In the genomic region with DNA sequence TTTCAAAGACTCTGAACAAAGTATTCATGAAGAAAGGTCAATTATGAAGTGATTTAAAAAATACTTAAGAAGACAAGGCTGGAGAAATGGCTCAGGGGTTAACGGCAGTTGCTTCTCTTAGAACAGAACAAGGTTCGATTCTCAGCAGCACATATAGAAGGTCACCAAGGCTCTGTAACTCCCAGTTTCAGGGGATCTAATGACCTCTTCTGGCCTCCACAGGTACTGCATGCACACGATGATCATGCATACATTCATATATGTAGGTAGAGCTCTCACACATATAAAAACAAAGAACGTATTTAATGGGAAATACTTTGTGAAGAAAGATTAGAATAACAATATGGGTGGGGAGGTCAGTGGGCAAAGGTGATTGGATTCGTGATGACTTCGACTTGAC, we compare ENCODE assay signal across 9 mouse cellular contexts. TPM values are rescaled to one million over a fixed set of nuclear protein-coding genes. Genes with fewer than 3 reads are reported as not detected.
DNase-seq lines count a peak whose midpoint lies in the region; ATAC-seq and TF ChIP-seq lines count a peak whose summit lies in the region.
"Had no signal": no experiment of that assay in that cellular context is flagged by ENCODE, and none has a peak within 500 bp of the region (broad histone marks: within the 10 kb centered on the region; RNA-seq: fewer than 3 reads in every experiment).

No protein-coding gene starts in this region.

- H3K79me2 ChIP-seq in liver, adult 2 months (ENCODE audit: control insufficient read depth, insufficient read depth, low read length) = no peaks in the 10 kb centered on the region

- H3K4me2 ChIP-seq in forebrain, embryonic 11.5 days (ENCODE audit: low read depth, low read length, severe bottlenecking) = no peak overlapping the region
- no peak overlapping the region for H3K4me2 ChIP-seq in forebrain, embryonic 16.5 days (ENCODE audit: low read length)

- no peaks in the 10 kb centered on the region for H3K36me3 ChIP-seq in forebrain, embryonic 11.5 days (ENCODE audit: control insufficient read depth, insufficient read depth, low read length)
- H3K36me3 ChIP-seq in forebrain, embryonic 16.5 days (ENCODE audit: control insufficient read depth, insufficient read depth) = peaks cover 2% of the 10 kb centered on the region; the same call in 1 of the 2 replicates
- H3K36me3 ChIP-seq in thymus, adult 2 months (ENCODE audit: control insufficient read depth, insufficient read depth, low read length) = no peaks in the 10 kb centered on the region
- H3K36me3 ChIP-seq in liver, adult 2 months (ENCODE audit: control insufficient read depth, insufficient read depth, low read length) = peaks cover 25% of the 10 kb centered on the region

- no peak overlapping the region for H3K9ac ChIP-seq in forebrain, embryonic 11.5 days (ENCODE audit: low read length)
- H3K9ac ChIP-seq in forebrain, embryonic 16.5 days (replicated peaks; ENCODE audit: low read depth, low read length) = no peak overlapping the region
- no peak overlapping the region for H3K9ac ChIP-seq in liver, adult 2 months (ENCODE audit: low read depth, low read length)

- H3K9me3 ChIP-seq in forebrain, embryonic 11.5 days (ENCODE audit: control insufficient read depth, low read length) = no peaks in the 10 kb centered on the region
- no peaks in the 10 kb centered on the region for H3K9me3 ChIP-seq in forebrain, embryonic 16.5 days (ENCODE audit: control insufficient read depth, low read length)

- DNase-seq in forebrain, embryonic 11.5 days (ENCODE audit: low spot score) = no peak
- DNase-seq in thymus, adult 2 months = peak; percentile 34
- no peak for DNase-seq in thymus, adult 18-20 months
- peak; percentile 12 for DNase-seq in liver, adult 2 months (ENCODE audit: extremely low read depth, low read depth, low spot score)
- no peak for DNase-seq in natural killer cell, adult 2 months (ENCODE audit: low spot score in 2 of 2)
- no peak for DNase-seq in gastrocnemius, postnatal 4 days (ENCODE audit: low spot score in 2 of 2)
- no peak for DNase-seq in urinary bladder, postnatal 4 days (ENCODE audit: low spot score in 2 of 2)
- DNase-seq: cerebellum, adult 18-20 months had no signal

- no peak for TF ChIP-seq POLR2A in thymus, adult 2 months (IDR thresholded peaks at IDR 0.05; ENCODE audit: control insufficient read depth, extremely low read depth, insufficient read depth, low read length, poor library complexity)
- TF ChIP-seq POLR2A in liver, adult 2 months (IDR thresholded peaks at IDR 0.05; ENCODE audit: extremely low read depth, insufficient read depth, low read length) = no peak

- ATAC-seq in forebrain, embryonic 11.5 days (replicated peaks; ENCODE audit: low FRiP score) = 0 out of 2 replicates have a peak, but pooled peaks have one; percentile 13
- ATAC-seq in forebrain, embryonic 16.5 days = no peak

- H3K27me3 ChIP-seq in forebrain, embryonic 11.5 days (ENCODE audit: control insufficient read depth, insufficient read depth, low read length) = no peaks in the 10 kb centered on the region
- no peaks in the 10 kb centered on the region for H3K27me3 ChIP-seq in forebrain, embryonic 16.5 days (replicated peaks; ENCODE audit: control insufficient read depth, insufficient read depth, low read length)
- no peaks in the 10 kb centered on the region for H3K27me3 ChIP-seq in thymus, adult 2 months (ENCODE audit: control insufficient read depth, insufficient read depth, low read length)
- no peaks in the 10 kb centered on the region for H3K27me3 ChIP-seq in liver, adult 2 months (ENCODE audit: control insufficient read depth, insufficient read depth, low read length)

- H3K4me3 ChIP-seq in forebrain, embryonic 11.5 days (ENCODE audit: low read depth, low read length) = no peak overlapping the region
- no peak overlapping the region for H3K4me3 ChIP-seq in forebrain, embryonic 16.5 days (replicated peaks; ENCODE audit: low read length)
- no peak overlapping the region for H3K4me3 ChIP-seq in thymus, adult 2 months (ENCODE audit: control insufficient read depth, insufficient read depth, low read length)
- H3K4me3 ChIP-seq in liver, adult 2 months (ENCODE audit: insufficient read depth, low read depth, low read length) = no peak overlapping the region

- TF ChIP-seq CTCF in thymus, adult 2 months (IDR thresholded peaks at IDR 0.05; ENCODE audit: borderline replicate concordance, control insufficient read depth, extremely low read depth, insufficient read depth, low read length, poor library complexity) = no peak
- TF ChIP-seq CTCF in liver, adult 2 months (IDR thresholded peaks at IDR 0.05; ENCODE audit: low read depth, low read length) = no peak

- no peaks in the 10 kb centered on the region for H3K4me1 ChIP-seq in forebrain, embryonic 11.5 days (replicated peaks; ENCODE audit: control insufficient read depth, insufficient read depth, low read length)
- no peaks in the 10 kb centered on the region; the same call in 1 of the 2 replicates for H3K4me1 ChIP-seq in forebrain, embryonic 16.5 days (replicated peaks; ENCODE audit: control insufficient read depth, insufficient read depth, low read length)
- no peaks in the 10 kb centered on the region for H3K4me1 ChIP-seq in thymus, adult 2 months (replicated peaks; ENCODE audit: control insufficient read depth, insufficient read depth, low read length)
- no peaks in the 10 kb centered on the region for H3K4me1 ChIP-seq in liver, adult 2 months (ENCODE audit: control insufficient read depth, insufficient read depth, low read length)

- 91% methylated on average over 6 of the region's 6 CpGs for whole genome bisulfite sequencing in forebrain, embryonic 11.5 days
- WGBS in forebrain, embryonic 16.5 days = 90% methylated on average over 6 of the region's 6 CpGs
- WGBS in thymus, adult 2 months = 94% methylated on average over 6 of the region's 6 CpGs
- 89% methylated on average over 6 of the region's 6 CpGs for WGBS in liver, adult 2 months

- H3K27ac ChIP-seq in forebrain, embryonic 11.5 days (ENCODE audit: low read depth, low read length) = no peak overlapping the region
- H3K27ac ChIP-seq in forebrain, embryonic 16.5 days (ENCODE audit: low read length) = no peak overlapping the region
- H3K27ac ChIP-seq in thymus, adult 2 months (ENCODE audit: control insufficient read depth, insufficient read depth, low read length) = no peak overlapping the region
- no peak overlapping the region for H3K27ac ChIP-seq in liver, adult 2 months (replicated peaks; ENCODE audit: insufficient read depth, low read depth, low read length)

RNA-seq across cellular contexts. Expression of a gene that starts 56.5 kb away (rescaled TPM):
- 42.9 and 44.7 TPM in 2 replicates for polyA plus RNA-seq in forebrain, embryonic 11.5 days (2014; fragmentation: Nextera tagmentation; extraction: Ambion mirVana)
- polyA plus RNA-seq in forebrain, embryonic 16.5 days (2015; fragmentation: Nextera tagmentation; extraction: Ambion mirVana) = 18.5 and 19.6 TPM in 2 replicates
- polyA plus RNA-seq in thymus, adult 2 months (2012; rRNA removed) = 5.1 and 6.2 TPM in 2 replicates
- 16.3 and 18.7 TPM in 2 replicates for total RNA-seq in liver, adult 2 months (2014; rRNA removed)
- polyA plus RNA-seq in liver, adult 2 months (2012; rRNA removed) = 33.3 and 54.3 TPM in 2 replicates
- 10 to 100 TPM; 47.1 to 54.2 TPM for total RNA-seq in gastrocnemius, postnatal 4 days (2021)

Comparison
In these comparisons a context has a peak if more than half of its experiments do, and no peak if none do; other contexts are left out.
1. DNase-seq: peak in thymus, adult 2 months (single experiment) and liver, adult 2 months (single experiment); none in forebrain, embryonic 11.5 days (single experiment), thymus, adult 18-20 months (0 of 2), natural killer cell, adult 2 months (0 of 2), gastrocnemius, postnatal 4 days (0 of 2) and urinary bladder, postnatal 4 days (0 of 2).